Mouse (Mus musculus): ENCODE results near the gene Cyth1. TPM values are rescaled to one million over a fixed set of nuclear protein-coding genes. Genes with fewer than 3 reads are reported as not detected.

Gene Cyth1
- polyA plus RNA-seq, 1 experiment = 19.6 TPM

DNA sequence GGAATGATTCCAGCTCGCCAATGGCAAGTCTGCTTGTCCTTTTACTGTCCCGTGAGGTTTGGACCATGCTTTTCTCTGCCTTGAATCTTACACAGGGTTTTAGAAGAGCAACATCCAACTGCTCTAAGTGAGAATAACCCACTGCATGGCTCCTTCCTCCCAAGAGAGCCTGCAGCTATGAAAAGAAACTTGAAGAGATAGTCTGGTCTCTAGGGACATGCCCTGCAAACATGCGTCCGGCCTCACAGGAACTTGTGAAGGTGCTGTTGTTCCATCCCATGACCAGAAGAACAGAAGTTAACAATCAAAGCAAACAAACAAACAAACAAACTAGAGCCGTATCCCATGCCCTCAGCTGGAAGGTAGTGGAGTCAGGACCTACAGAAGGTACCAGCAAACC, 55.4 kb downstream of the Cyth1 start:
- peaks cover 29% of the 10 kb centered on the region for H3K4me1 ChIP-seq (ENCODE audit: control insufficient read depth, insufficient read depth, insufficient read length, low read length)
- peak overlapping the region; percentile 7; the same call in 1 of the 2 replicates for H3K27ac ChIP-seq (ENCODE audit: insufficient read depth, low read depth, low read length)
- no peaks in the 10 kb centered on the region for H3K27me3 ChIP-seq (ENCODE audit: control insufficient read depth, insufficient read depth, low read length)
- H3K36me3 ChIP-seq (ENCODE audit: control insufficient read depth, insufficient read depth, low read length) = peaks cover 12% of the 10 kb centered on the region; the same call in 1 of the 2 replicates
- no peak for TF ChIP-seq POLR2A (IDR thresholded peaks at IDR 0.05; ENCODE audit: low read depth, low read length)
- TF ChIP-seq CTCF (IDR thresholded peaks at IDR 0.05; ENCODE audit: extremely low read depth, insufficient read length, insufficient replicate concordance, low read depth, low read length) = no peak
- H3K4me3 ChIP-seq (ENCODE audit: low read depth, low read length) = no peak overlapping the region
- 85% methylated on average over 5 of the region's 5 CpGs for WGBS

DNA sequence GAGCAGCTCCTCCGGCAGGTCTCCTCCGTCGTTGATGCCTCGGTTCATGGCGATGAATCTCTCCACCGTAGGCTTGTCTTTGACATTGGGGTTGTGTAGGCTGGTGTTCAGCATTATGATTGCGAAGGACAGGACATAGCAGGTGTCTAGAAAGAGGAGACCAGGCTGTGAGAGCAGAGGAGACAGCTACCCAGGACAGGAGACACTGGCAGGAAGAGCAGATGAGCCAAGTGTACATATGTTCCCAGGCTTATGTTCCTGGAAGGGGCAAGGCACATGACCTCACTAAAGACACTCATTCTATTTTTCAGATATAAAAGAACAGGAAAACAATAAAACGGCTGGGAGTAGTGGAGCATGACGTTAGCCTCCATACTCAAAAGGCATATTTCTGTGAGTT, 65.6 kb downstream of the Cyth1 start:
- Histone ChIP-seq H3K4me3 (ENCODE audit: low read depth, low read length) (no peak overlapping the region), H3K4me1 (ENCODE audit: control insufficient read depth, insufficient read depth, insufficient read length, low read length) (peaks cover 2% of the 10 kb centered on the region; the same call in 1 of the 2 replicates), H3K27ac (ENCODE audit: insufficient read depth, low read depth, low read length) (no peak overlapping the region), H3K36me3 (ENCODE audit: control insufficient read depth, insufficient read depth, low read length) (peaks cover 62% of the 10 kb centered on the region), H3K27me3 (ENCODE audit: control insufficient read depth, insufficient read depth, low read length) (no peaks in the 10 kb centered on the region)
- TF ChIP-seq POLR2A (IDR thresholded peaks at IDR 0.05; ENCODE audit: low read depth, low read length) = no peak
- TF ChIP-seq CTCF (IDR thresholded peaks at IDR 0.05; ENCODE audit: extremely low read depth, insufficient read length, insufficient replicate concordance, low read depth, low read length) = no peak
- 90% methylated on average over 9 of the region's 9 CpGs for WGBS

DNA sequence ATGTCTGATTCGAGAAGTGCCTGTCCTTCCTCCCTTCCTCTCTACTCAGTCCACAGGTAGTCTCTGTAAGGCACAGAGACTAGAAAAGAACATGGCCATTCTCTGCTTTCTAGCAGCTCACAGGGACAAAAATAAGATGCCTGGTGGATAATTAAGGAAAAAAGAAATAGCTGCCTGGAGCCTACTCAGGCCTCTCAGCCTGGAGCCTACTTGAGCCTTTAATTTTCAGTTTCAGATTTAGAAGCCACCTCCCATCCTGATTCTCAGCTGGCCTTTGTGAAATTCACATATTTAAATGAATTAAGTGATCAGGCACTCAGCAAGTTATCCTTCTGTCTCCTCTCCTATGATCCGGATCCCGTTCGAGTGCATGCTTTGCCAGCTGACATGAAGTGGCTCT, 66.0 kb downstream of the Cyth1 start:
- TF ChIP-seq CTCF (IDR thresholded peaks at IDR 0.05; ENCODE audit: extremely low read depth, insufficient read length, insufficient replicate concordance, low read depth, low read length) (no peak), POLR2A (IDR thresholded peaks at IDR 0.05; ENCODE audit: low read depth, low read length) (no peak)
- H3K27ac ChIP-seq (ENCODE audit: insufficient read depth, low read depth, low read length) = no peak overlapping the region

DNA sequence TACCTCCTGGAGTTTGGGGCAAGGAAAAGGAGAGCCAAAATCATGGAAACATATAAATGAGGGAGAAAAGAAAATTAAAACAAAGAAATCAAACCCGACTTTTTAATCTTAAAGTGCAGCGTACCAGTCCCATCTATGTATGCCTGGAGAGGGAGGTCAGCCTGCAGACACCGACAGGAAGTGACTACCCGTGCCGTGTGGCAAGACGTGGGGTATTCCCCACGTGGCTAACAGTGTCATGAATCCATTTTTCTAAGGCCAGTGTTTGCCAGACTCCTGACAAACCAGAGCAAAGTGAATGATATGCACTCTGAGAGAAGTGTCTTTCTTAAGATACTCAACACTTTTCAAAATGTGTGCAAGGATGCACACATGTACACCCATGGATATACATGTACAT, 68.2 kb downstream of the Cyth1 start:
- Histone ChIP-seq H3K36me3 (ENCODE audit: control insufficient read depth, insufficient read depth, low read length) (peaks cover 63% of the 10 kb centered on the region), H3K4me1 (ENCODE audit: control insufficient read depth, insufficient read depth, insufficient read length, low read length) (no peaks in the 10 kb centered on the region), H3K27ac (ENCODE audit: insufficient read depth, low read depth, low read length) (no peak overlapping the region), H3K4me3 (ENCODE audit: low read depth, low read length) (no peak overlapping the region), H3K27me3 (ENCODE audit: control insufficient read depth, insufficient read depth, low read length) (no peaks in the 10 kb centered on the region)
- no peak for TF ChIP-seq CTCF (IDR thresholded peaks at IDR 0.05; ENCODE audit: extremely low read depth, insufficient read length, insufficient replicate concordance, low read depth, low read length)
- no peak for TF ChIP-seq POLR2A (IDR thresholded peaks at IDR 0.05; ENCODE audit: low read depth, low read length)
- WGBS = 74% methylated on average over 7 of the region's 7 CpGs

More for the DNA sequence above, 66.0 kb downstream of the Cyth1 start:
- Histone ChIP-seq H3K4me1 (ENCODE audit: control insufficient read depth, insufficient read depth, insufficient read length, low read length) (peaks cover 2% of the 10 kb centered on the region; the same call in 1 of the 2 replicates), H3K4me3 (ENCODE audit: low read depth, low read length) (no peak overlapping the region), H3K36me3 (ENCODE audit: control insufficient read depth, insufficient read depth, low read length) (peaks cover 62% of the 10 kb centered on the region), H3K27me3 (ENCODE audit: control insufficient read depth, insufficient read depth, low read length) (no peaks in the 10 kb centered on the region)
- 93% methylated on average over 4 of the region's 4 CpGs for WGBS

DNA sequence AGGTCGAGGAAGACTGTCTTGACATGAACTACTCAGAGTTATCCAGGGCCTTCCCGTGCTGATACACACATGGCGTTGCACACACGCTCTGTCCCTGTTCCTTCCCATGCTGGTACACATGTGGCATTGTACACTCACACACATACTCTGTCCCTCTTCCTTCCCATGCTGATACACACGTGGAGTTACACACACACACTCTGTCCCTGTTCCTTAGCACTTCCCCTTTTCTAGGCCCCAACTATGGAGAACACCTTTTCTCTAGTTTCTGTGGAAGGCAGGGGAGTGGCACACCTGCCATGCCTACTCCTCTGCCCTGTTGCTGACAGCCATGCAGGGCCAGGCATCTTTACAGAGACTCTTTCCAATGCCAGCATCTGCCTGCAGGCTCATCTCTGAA, 70.2 kb downstream of the Cyth1 start:
- 88% methylated on average over 5 of the region's 5 CpGs for whole genome bisulfite sequencing
- H3K4me3 ChIP-seq (ENCODE audit: low read depth, low read length) = no peak overlapping the region
- H3K27me3 ChIP-seq (ENCODE audit: control insufficient read depth, insufficient read depth, low read length) = no peaks in the 10 kb centered on the region
- TF ChIP-seq CTCF (IDR thresholded peaks at IDR 0.05; ENCODE audit: extremely low read depth, insufficient read length, insufficient replicate concordance, low read depth, low read length) = no peak
- TF ChIP-seq POLR2A (IDR thresholded peaks at IDR 0.05; ENCODE audit: low read depth, low read length) = no peak
- H3K27ac ChIP-seq (ENCODE audit: insufficient read depth, low read depth, low read length) = no peak overlapping the region
- no peaks in the 10 kb centered on the region for H3K4me1 ChIP-seq (ENCODE audit: control insufficient read depth, insufficient read depth, insufficient read length, low read length)
- peaks cover 54% of the 10 kb centered on the region for H3K36me3 ChIP-seq (ENCODE audit: control insufficient read depth, insufficient read depth, low read length)

DNA sequence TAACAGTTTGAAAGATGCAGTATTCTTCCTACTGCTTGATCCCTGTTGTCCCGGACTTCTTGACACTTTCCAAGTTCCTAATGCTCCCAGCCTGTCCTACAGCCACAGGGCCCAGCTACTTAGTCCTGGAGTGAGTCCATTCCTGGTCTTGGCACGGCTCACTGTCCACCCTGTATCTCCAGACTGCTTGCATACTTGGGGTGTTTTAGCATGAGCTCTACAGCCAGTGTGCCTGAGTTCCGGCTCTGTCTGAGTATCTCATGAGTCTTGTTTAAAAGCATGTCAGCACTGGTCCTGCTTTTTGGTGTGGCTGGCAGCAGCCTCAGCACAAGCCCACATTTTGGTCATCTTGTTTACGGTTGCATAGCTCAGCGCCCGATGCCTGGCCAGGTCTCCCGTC, 73.6 kb downstream of the Cyth1 start:
- no peak overlapping the region for H3K27ac ChIP-seq (ENCODE audit: insufficient read depth, low read depth, low read length)
- no peak overlapping the region for H3K4me3 ChIP-seq (ENCODE audit: low read depth, low read length)
- H3K4me1 ChIP-seq (ENCODE audit: control insufficient read depth, insufficient read depth, insufficient read length, low read length) = no peaks in the 10 kb centered on the region
- H3K27me3 ChIP-seq (ENCODE audit: control insufficient read depth, insufficient read depth, low read length) = no peaks in the 10 kb centered on the region
- TF ChIP-seq CTCF (IDR thresholded peaks at IDR 0.05; ENCODE audit: extremely low read depth, insufficient read length, insufficient replicate concordance, low read depth, low read length) (no peak), POLR2A (IDR thresholded peaks at IDR 0.05; ENCODE audit: low read depth, low read length) (no peak)
- 80% methylated on average over 7 of the region's 7 CpGs for WGBS
- H3K36me3 ChIP-seq (ENCODE audit: control insufficient read depth, insufficient read depth, low read length) = peaks cover 36% of the 10 kb centered on the region

DNA sequence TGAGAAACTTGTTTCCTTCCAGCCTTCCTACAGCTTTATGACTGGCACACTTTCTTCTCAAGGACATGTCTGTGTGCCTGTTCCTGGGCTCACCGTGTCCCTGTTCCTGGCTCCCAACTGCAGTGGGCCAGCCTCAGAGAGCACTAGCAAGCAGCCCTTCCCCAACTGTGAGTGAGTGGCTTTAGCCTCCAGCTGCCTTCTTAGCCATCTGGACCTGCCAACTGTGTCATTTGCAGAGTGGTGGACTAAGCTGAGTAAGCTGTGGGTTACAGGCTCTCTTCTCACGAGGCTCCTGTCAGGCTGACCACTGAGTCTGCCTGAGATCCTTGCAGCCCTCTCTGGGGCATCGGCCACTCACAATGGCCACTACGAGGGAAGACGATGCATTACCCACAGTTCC, 75.6 kb downstream of the Cyth1 start:
- Histone ChIP-seq H3K27ac (ENCODE audit: insufficient read depth, low read depth, low read length) (no peak overlapping the region), H3K27me3 (ENCODE audit: control insufficient read depth, insufficient read depth, low read length) (no peaks in the 10 kb centered on the region), H3K36me3 (ENCODE audit: control insufficient read depth, insufficient read depth, low read length) (peaks cover 37% of the 10 kb centered on the region), H3K4me3 (ENCODE audit: low read depth, low read length) (no peak overlapping the region), H3K4me1 (ENCODE audit: control insufficient read depth, insufficient read depth, insufficient read length, low read length) (no peaks in the 10 kb centered on the region)
- 87% methylated on average over 5 of the region's 5 CpGs for WGBS
- TF ChIP-seq POLR2A (IDR thresholded peaks at IDR 0.05; ENCODE audit: low read depth, low read length) = no peak
- TF ChIP-seq CTCF (IDR thresholded peaks at IDR 0.05; ENCODE audit: extremely low read depth, insufficient read length, insufficient replicate concordance, low read depth, low read length) = no peak
